Mouse (Mus musculus) heart, postnatal 14 days (tissue): Measurements from ENCODE around the gene Mrpl2. TPM values are rescaled to one million over a fixed set of nuclear protein-coding genes. Genes with fewer than 3 reads are reported as not detected.

ENCODE experiments used
- DNase-seq, 2 experiments: peaks; one replicate each; pipeline ENCODE4 v3.0.0; 2021 to 2022
- intact Hi-C: fragments of 180-260 bp; cut with DNase I; formaldehyde crosslinking; loops from one replicate; pipeline ENCODE4 v1.15.1; 2025
- total RNA-seq, 2 experiments: library from RNA; stranded (reverse); gene quantifications; 2 replicates each; pipeline ENCODE4 v1.2.3; 2021

Gene Mrpl2
- total RNA-seq, 2 experiments from 2014 or later, result 106 to 121 TPM

- intact Hi-C loops, result no loop called here
These were observed 48.6 kb downstream of the Mrpl2 start for GRCm38 (mm10) chr17:46694517-46695063.

DNA sequence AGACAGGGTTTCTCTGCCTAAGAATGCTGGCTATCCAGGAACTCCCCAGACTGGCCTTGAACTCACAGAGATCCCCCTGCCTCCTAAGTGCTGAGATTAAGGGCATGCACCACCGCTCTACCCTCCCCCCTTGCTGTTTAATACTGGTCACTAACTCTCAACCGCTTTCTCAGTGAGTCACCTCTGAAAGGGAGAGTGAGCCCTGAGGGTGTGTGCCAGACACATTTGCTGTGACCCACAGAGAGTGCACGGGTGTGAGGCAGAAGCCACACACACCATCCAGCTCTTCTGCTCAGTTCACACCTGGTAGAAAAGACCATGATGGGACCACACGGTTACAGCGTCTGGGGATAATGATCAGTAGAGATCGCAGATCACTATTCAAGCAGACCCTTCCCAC is 52.5 kb downstream of the Mrpl2 start:
- DNase-seq, result no peak
- intact Hi-C loops, result no loop called here

More at GRCm38 (mm10) chr17:46694517-46695063, 48.6 kb downstream of the Mrpl2 start:
- DNase-seq, result no peak

DNA sequence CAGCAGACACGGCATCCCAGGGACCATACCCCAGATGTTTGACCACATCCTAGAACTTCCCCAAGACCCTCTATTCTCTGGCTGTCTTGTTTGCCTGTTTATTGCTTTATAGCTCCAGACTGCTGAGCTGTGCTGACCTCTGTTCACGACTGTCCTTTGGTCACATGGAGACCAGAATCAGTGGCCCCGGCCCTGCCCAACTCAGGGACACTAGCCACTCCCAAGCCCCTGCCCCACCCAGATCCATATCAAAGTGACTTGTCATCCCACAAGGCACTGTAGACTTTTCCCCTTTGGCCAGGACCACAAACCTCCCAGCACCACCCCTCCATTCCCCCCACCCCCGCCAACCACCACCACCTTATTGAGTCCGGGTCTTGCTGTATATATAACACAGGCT is 53.2 kb downstream of the Mrpl2 start:
- intact Hi-C loops, result no loop called here

More for the DNA sequence above, 53.2 kb downstream of the Mrpl2 start:
- no peak for DNase-seq

Other genes starting within 250 kb of the Mrpl2 start
- 1 to 10 TPM in 1 of 2 experiments, under 1 TPM in 1; 0.79 to 2.3 TPM for gene Crip3, start 217.3 kb upstream of the Mrpl2 start, total RNA-seq
- gene Slc22a7, start 207.8 kb upstream of the Mrpl2 start, total RNA-seq, result not detected
- gene Ttbk1, start 158.6 kb upstream of the Mrpl2 start, total RNA-seq, result under 1 TPM; 0.29 to 0.48 TPM
- 1 to 10 TPM; 2.1 to 2.4 TPM for gene Dnph1, start 149.5 kb upstream of the Mrpl2 start, total RNA-seq
- 10 to 100 TPM; 17.0 to 18.2 TPM for gene Cul9, start 99.8 kb upstream of the Mrpl2 start, total RNA-seq
- 100 to 1,000 TPM in 1 of 2 experiments, 10 to 100 TPM in 1; 93.0 to 109 TPM for gene Srf, start 90.1 kb upstream of the Mrpl2 start, total RNA-seq
- gene Ptk7, start 16.7 kb upstream of the Mrpl2 start, total RNA-seq, result 1 to 10 TPM; 9.1 to 9.2 TPM
- gene Klc4, start 207 bp upstream of the Mrpl2 start, total RNA-seq, result 10 to 100 TPM; 24.5 to 25.3 TPM
- gene Cul7, start 4.1 kb downstream of the Mrpl2 start, total RNA-seq, result 10 to 100 TPM; 30.3 to 37.6 TPM
- gene Rrp36, start 28.1 kb downstream of the Mrpl2 start, total RNA-seq, result 10 to 100 TPM in 1 of 2 experiments, 1 to 10 TPM in 1; 9.8 to 14.2 TPM
- 10 to 100 TPM; 44.2 to 47.1 TPM for gene Mea1, start 32.6 kb downstream of the Mrpl2 start, total RNA-seq
- gene Klhdc3, start 34.7 kb downstream of the Mrpl2 start, total RNA-seq, result 100 to 1,000 TPM; 127 TPM
- gene Ppp2r5d, start 58.9 kb downstream of the Mrpl2 start, total RNA-seq, result 10 to 100 TPM; 35.0 to 35.3 TPM
- gene Pex6, start 65.2 kb downstream of the Mrpl2 start, total RNA-seq, result 10 to 100 TPM; 24.3 to 25.1 TPM
- gene Gnmt, start 82.9 kb downstream of the Mrpl2 start, total RNA-seq, result under 1 TPM; 0.26 to 0.41 TPM
- gene Cnpy3, start 106.0 kb downstream of the Mrpl2 start, total RNA-seq, result 10 to 100 TPM; 18.7 to 19.4 TPM
- gene Ptcra, start 117.5 kb downstream of the Mrpl2 start, total RNA-seq, result under 1 TPM in 1 of 2 experiments, not detected in 1; 0.78 TPM
- 10 to 100 TPM; 21.0 to 23.3 TPM for gene 2310039H08Rik, start 126.4 kb downstream of the Mrpl2 start, total RNA-seq
- gene Rpl7l1, start 136.4 kb downstream of the Mrpl2 start, total RNA-seq, result 10 to 100 TPM; 51.2 to 59.5 TPM
- gene Bicral, start 212.3 kb downstream of the Mrpl2 start, total RNA-seq, result 10 to 100 TPM; 13.1 to 15.4 TPM
- 10 to 100 TPM; 17.6 to 20.0 TPM for gene Tbcc, start 244.5 kb downstream of the Mrpl2 start, total RNA-seq